Mouse (Mus musculus) natural killer cell, adult 2 months (primary cell): ENCODE data around the gene Prkcd.

Experiments
- DNase-seq, 2 experiments: peaks; one replicate each; pipeline ENCODE4 v3.0.0; 2022; ENCODE audit warnings: low spot score in 2 of 2

The Prkcd gene

GRCm38 (mm10) chr14:30575791-30576190 lies 50.2 kb downstream of the Prkcd start:
- no peak for DNase-seq

- DNase-seq: peak; percentile 54 to 69
Observed at GRCm38 (mm10) chr14:30573983-30574584, 51.9 kb downstream of the Prkcd start.

GRCm38 (mm10) chr14:30573235-30573634 lies 52.8 kb downstream of the Prkcd start:
- no peak for DNase-seq

- DNase-seq: no peak
Observed at GRCm38 (mm10) chr14:30572253-30572652, 53.8 kb downstream of the Prkcd start.

- DNase-seq: no peak
Observed at GRCm38 (mm10) chr14:30570303-30570702, 55.7 kb downstream of the Prkcd start.

- DNase-seq: no peak
Observed at GRCm38 (mm10) chr14:30568016-30568415, 58.0 kb downstream of the Prkcd start.

- no peak for DNase-seq
Observed at GRCm38 (mm10) chr14:30566317-30566716, 59.7 kb downstream of the Prkcd start.

- DNase-seq: no peak
Observed at GRCm38 (mm10) chr14:30564451-30564850, 61.6 kb downstream of the Prkcd start.

- DNase-seq: no peak
Observed at GRCm38 (mm10) chr14:30562343-30562742, 63.7 kb downstream of the Prkcd start.

GRCm38 (mm10) chr14:30561470-30562187 lies 64.4 kb downstream of the Prkcd start:
- no peak for DNase-seq

- DNase-seq: no peak
Observed at GRCm38 (mm10) chr14:30560803-30561389, 65.1 kb downstream of the Prkcd start.

- DNase-seq: no peak
Observed at GRCm38 (mm10) chr14:30559321-30559850, 66.6 kb downstream of the Prkcd start.

- no peak for DNase-seq
Observed at GRCm38 (mm10) chr14:30557730-30558129, 68.3 kb downstream of the Prkcd start.

GRCm38 (mm10) chr14:30556651-30557050 lies 69.4 kb downstream of the Prkcd start:
- no peak for DNase-seq

GRCm38 (mm10) chr14:30553185-30553584 lies 72.8 kb downstream of the Prkcd start:
- DNase-seq: no peak

GRCm38 (mm10) chr14:30551981-30552380 lies 74.0 kb downstream of the Prkcd start:
- DNase-seq: no peak

GRCm38 (mm10) chr14:30551509-30551908 lies 74.5 kb downstream of the Prkcd start:
- DNase-seq: no peak

- no peak for DNase-seq
Observed at GRCm38 (mm10) chr14:30550232-30551070, 75.6 kb downstream of the Prkcd start.

GRCm38 (mm10) chr14:30549777-30550149 lies 76.2 kb downstream of the Prkcd start:
- peak; percentile 10 to 27 for DNase-seq

- DNase-seq: peak; percentile 90 to 92
Observed at GRCm38 (mm10) chr14:30548965-30549776, 76.8 kb downstream of the Prkcd start.

GRCm38 (mm10) chr14:30548131-30548720 lies 77.8 kb downstream of the Prkcd start, which contains the start of gene Tkt:
Tkt (plus strand) TSS chr14:30548359.
- DNase-seq: no peak
